Mouse (Mus musculus) cerebellum, adult 8-10 months (tissue): ENCODE data around the gene Ppfia3.

Experiments
- DNase-seq: peaks from one replicate; pipeline ENCODE4 v3.0.0; 2022

Gene Ppfia3

GRCm38 (mm10) chr7:45308551-45309240 lies 58.1 kb downstream of the Ppfia3 start:
- no peak for DNase-seq

- peak; percentile 82 for DNase-seq
Measured at GRCm38 (mm10) chr7:45305275-45305674, 61.5 kb downstream of the Ppfia3 start.

GRCm38 (mm10) chr7:45304869-45305268 lies 62.0 kb downstream of the Ppfia3 start:
- no peak for DNase-seq

- DNase-seq = no peak
Measured at GRCm38 (mm10) chr7:45302626-45303025, 64.2 kb downstream of the Ppfia3 start.

GRCm38 (mm10) chr7:45300270-45300669 lies 66.5 kb downstream of the Ppfia3 start:
- DNase-seq = peak; percentile 66

GRCm38 (mm10) chr7:45299752-45300151 lies 67.1 kb downstream of the Ppfia3 start:
- no peak for DNase-seq

- no peak for DNase-seq
Measured at GRCm38 (mm10) chr7:45297563-45297962, 69.3 kb downstream of the Ppfia3 start.

GRCm38 (mm10) chr7:45296626-45297025 lies 70.2 kb downstream of the Ppfia3 start:
- no peak for DNase-seq
